Mouse (Mus musculus): Measurements from ENCODE around the gene Xpot. TPM values are rescaled to one million over a fixed set of nuclear protein-coding genes. Genes with fewer than 3 reads are reported as not detected.

The Xpot gene
- polyA plus RNA-seq, 1 experiment from 2014 or later: 30.7 TPM

- WGBS: 82% methylated on average over 10 of the region's 10 CpGs
- Histone ChIP-seq H3K4me3 (ENCODE audit: low read depth, low read length) (no peak overlapping the region), H3K4me2 (ENCODE audit: low read length) (no peak overlapping the region), H3K9ac (ENCODE audit: low read depth, low read length) (no peak overlapping the region), H3K27ac (ENCODE audit: low read length) (no peak overlapping the region), H3K9me3 (replicated peaks; ENCODE audit: control insufficient read depth, low read length, poor library complexity, severe bottlenecking) (no peaks in the 10 kb centered on the region), H3K27me3 (ENCODE audit: control insufficient read depth, insufficient read depth, low read depth, low read length) (no peaks in the 10 kb centered on the region), H3K36me3 (ENCODE audit: control insufficient read depth, insufficient read depth, low read length) (peaks cover 2% of the 10 kb centered on the region; the same call in 1 of the 2 replicates), H3K4me1 (ENCODE audit: control insufficient read depth, insufficient read depth, low read length) (peaks cover 11% of the 10 kb centered on the region)
- no peak for ATAC-seq
Observed at GRCm38 (mm10) chr10:121627216-121627852, 1.2 kb upstream of the Xpot start.

- no peak for ATAC-seq
- Histone ChIP-seq H3K27me3 (ENCODE audit: control insufficient read depth, insufficient read depth, low read depth, low read length) (no peaks in the 10 kb centered on the region), H3K4me3 (ENCODE audit: low read depth, low read length) (peak overlapping the region; percentile 87), H3K36me3 (ENCODE audit: control insufficient read depth, insufficient read depth, low read length) (peaks cover 12% of the 10 kb centered on the region), H3K9me3 (replicated peaks; ENCODE audit: control insufficient read depth, low read length, poor library complexity, severe bottlenecking) (no peaks in the 10 kb centered on the region), H3K4me1 (ENCODE audit: control insufficient read depth, insufficient read depth, low read length) (peaks cover 11% of the 10 kb centered on the region), H3K27ac (ENCODE audit: low read length) (peak overlapping the region; percentile 89), H3K9ac (ENCODE audit: low read depth, low read length) (peak overlapping the region; percentile 82), H3K4me2 (ENCODE audit: low read length) (peak overlapping the region; percentile 76)
- under 1% methylated on average over 41 of the region's 41 CpGs for WGBS
Observed at GRCm38 (mm10) chr10:121625407-121626185, 536 bp downstream of the Xpot start.

- Histone ChIP-seq H3K27ac (ENCODE audit: low read length) (no peak overlapping the region), H3K9me3 (replicated peaks; ENCODE audit: control insufficient read depth, low read length, poor library complexity, severe bottlenecking) (no peaks in the 10 kb centered on the region), H3K4me1 (ENCODE audit: control insufficient read depth, insufficient read depth, low read length) (peaks cover 11% of the 10 kb centered on the region), H3K4me2 (ENCODE audit: low read length) (peak overlapping the region; percentile 76), H3K9ac (ENCODE audit: low read depth, low read length) (peak overlapping the region; percentile 82), H3K27me3 (ENCODE audit: control insufficient read depth, insufficient read depth, low read depth, low read length) (no peaks in the 10 kb centered on the region), H3K36me3 (ENCODE audit: control insufficient read depth, insufficient read depth, low read length) (peaks cover 12% of the 10 kb centered on the region), H3K4me3 (ENCODE audit: low read depth, low read length) (peak overlapping the region; percentile 87)
- 16% methylated on average over 9 of the region's 9 CpGs for WGBS
- no peak for ATAC-seq
Observed at GRCm38 (mm10) chr10:121625006-121625405, 1.1 kb downstream of the Xpot start.

- WGBS: 83% methylated on average over 7 of the region's 7 CpGs
- Histone ChIP-seq H3K9ac (ENCODE audit: low read depth, low read length) (no peak overlapping the region), H3K36me3 (ENCODE audit: control insufficient read depth, insufficient read depth, low read length) (peaks cover 14% of the 10 kb centered on the region), H3K9me3 (replicated peaks; ENCODE audit: control insufficient read depth, low read length, poor library complexity, severe bottlenecking) (no peaks in the 10 kb centered on the region), H3K4me1 (ENCODE audit: control insufficient read depth, insufficient read depth, low read length) (peaks cover 11% of the 10 kb centered on the region), H3K27ac (ENCODE audit: low read length) (no peak overlapping the region), H3K27me3 (ENCODE audit: control insufficient read depth, insufficient read depth, low read depth, low read length) (no peaks in the 10 kb centered on the region), H3K4me2 (ENCODE audit: low read length) (no peak overlapping the region), H3K4me3 (ENCODE audit: low read depth, low read length) (no peak overlapping the region)
- ATAC-seq: no peak
Observed at GRCm38 (mm10) chr10:121623670-121624069, 2.5 kb downstream of the Xpot start.

GRCm38 (mm10) chr10:121622431-121622830, 3.7 kb downstream of the Xpot start:
- no peak for ATAC-seq
- WGBS: 91% methylated on average over 6 of the region's 6 CpGs
- Histone ChIP-seq H3K4me3 (ENCODE audit: low read depth, low read length) (no peak overlapping the region), H3K9me3 (replicated peaks; ENCODE audit: control insufficient read depth, low read length, poor library complexity, severe bottlenecking) (no peaks in the 10 kb centered on the region), H3K36me3 (ENCODE audit: control insufficient read depth, insufficient read depth, low read length) (peaks cover 14% of the 10 kb centered on the region), H3K4me2 (ENCODE audit: low read length) (no peak overlapping the region), H3K4me1 (ENCODE audit: control insufficient read depth, insufficient read depth, low read length) (peaks cover 11% of the 10 kb centered on the region), H3K27ac (ENCODE audit: low read length) (no peak overlapping the region), H3K27me3 (ENCODE audit: control insufficient read depth, insufficient read depth, low read depth, low read length) (no peaks in the 10 kb centered on the region), H3K9ac (ENCODE audit: low read depth, low read length) (no peak overlapping the region)

GRCm38 (mm10) chr10:121615935-121616334, 10.2 kb downstream of the Xpot start:
- H3K27me3 ChIP-seq (ENCODE audit: control insufficient read depth, insufficient read depth, low read depth, low read length): no peaks in the 10 kb centered on the region
- WGBS: 44% methylated on average over 7 of the region's 7 CpGs
- peaks cover 23% of the 10 kb centered on the region for H3K36me3 ChIP-seq (ENCODE audit: control insufficient read depth, insufficient read depth, low read length)

GRCm38 (mm10) chr10:121615146-121615870, 10.8 kb downstream of the Xpot start:
- Histone ChIP-seq H3K27ac (ENCODE audit: low read length) (no peak overlapping the region), H3K4me1 (ENCODE audit: control insufficient read depth, insufficient read depth, low read length) (no peaks in the 10 kb centered on the region), H3K4me3 (ENCODE audit: low read depth, low read length) (no peak overlapping the region), H3K9ac (ENCODE audit: low read depth, low read length) (no peak overlapping the region), H3K27me3 (ENCODE audit: control insufficient read depth, insufficient read depth, low read depth, low read length) (no peaks in the 10 kb centered on the region), H3K4me2 (ENCODE audit: low read length) (no peak overlapping the region), H3K9me3 (replicated peaks; ENCODE audit: control insufficient read depth, low read length, poor library complexity, severe bottlenecking) (no peaks in the 10 kb centered on the region), H3K36me3 (ENCODE audit: control insufficient read depth, insufficient read depth, low read length) (peaks cover 24% of the 10 kb centered on the region)
- no peak for ATAC-seq
- WGBS: 93% methylated on average over 13 of the region's 13 CpGs

More at GRCm38 (mm10) chr10:121615935-121616334, 10.2 kb downstream of the Xpot start:
- Histone ChIP-seq H3K27ac (ENCODE audit: low read length) (no peak overlapping the region), H3K4me1 (ENCODE audit: control insufficient read depth, insufficient read depth, low read length) (no peaks in the 10 kb centered on the region), H3K9ac (ENCODE audit: low read depth, low read length) (no peak overlapping the region), H3K4me3 (ENCODE audit: low read depth, low read length) (no peak overlapping the region), H3K9me3 (replicated peaks; ENCODE audit: control insufficient read depth, low read length, poor library complexity, severe bottlenecking) (no peaks in the 10 kb centered on the region), H3K4me2 (ENCODE audit: low read length) (no peak overlapping the region)
- ATAC-seq: no peak

- no peak overlapping the region for H3K4me3 ChIP-seq (ENCODE audit: low read depth, low read length)
- H3K27me3 ChIP-seq (ENCODE audit: control insufficient read depth, insufficient read depth, low read depth, low read length): no peaks in the 10 kb centered on the region
- no peak overlapping the region for H3K4me2 ChIP-seq (ENCODE audit: low read length)
- H3K36me3 ChIP-seq (ENCODE audit: control insufficient read depth, insufficient read depth, low read length): peaks cover 31% of the 10 kb centered on the region
- no peak overlapping the region for H3K27ac ChIP-seq (ENCODE audit: low read length)
- WGBS: 94% methylated on average over 13 of the region's 13 CpGs
- no peak overlapping the region for H3K9ac ChIP-seq (ENCODE audit: low read depth, low read length)
- H3K4me1 ChIP-seq (ENCODE audit: control insufficient read depth, insufficient read depth, low read length): no peaks in the 10 kb centered on the region
- no peaks in the 10 kb centered on the region for H3K9me3 ChIP-seq (replicated peaks; ENCODE audit: control insufficient read depth, low read length, poor library complexity, severe bottlenecking)
- ATAC-seq: no peak
Observed at GRCm38 (mm10) chr10:121613570-121613969, 12.6 kb downstream of the Xpot start.
